Mouse (Mus musculus): Measurements from ENCODE around the gene Nubpl.
"Not testable (repeated sequence)": the region's sequence is repeated elsewhere in the genome, so short reads cannot be mapped to it uniquely, and the experiment has no call there.

Gene Nubpl

GRCm38 (mm10) chr12:52097650-52098070 lies at the start of gene Nubpl:
Gene Nubpl, plus strand, starts transcription at chr12:52097737.
- DNase-seq (ENCODE audit: low read depth): peak; percentile 93

DNA sequence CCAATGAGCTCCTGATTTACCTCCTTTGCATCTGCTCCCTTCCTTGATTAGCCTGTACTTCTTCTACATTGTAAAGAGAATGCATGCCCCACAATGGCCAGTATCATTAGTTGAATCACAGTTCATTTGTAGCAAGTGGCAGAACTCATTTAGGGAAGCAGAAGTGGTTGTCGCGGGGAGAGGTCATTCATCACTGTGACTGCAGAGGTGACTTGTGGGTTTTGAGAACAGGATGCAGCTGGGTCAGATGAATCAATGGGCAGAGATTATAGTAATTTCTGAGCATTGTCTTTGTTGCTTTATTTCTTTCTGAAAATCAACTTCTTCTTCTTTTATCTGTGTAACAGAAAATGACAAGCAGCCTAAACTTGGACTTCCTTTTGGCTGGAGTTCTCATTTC lies 48.2 kb upstream of the Nubpl start:
- peak; percentile 84 for DNase-seq (ENCODE audit: low read depth)

DNA sequence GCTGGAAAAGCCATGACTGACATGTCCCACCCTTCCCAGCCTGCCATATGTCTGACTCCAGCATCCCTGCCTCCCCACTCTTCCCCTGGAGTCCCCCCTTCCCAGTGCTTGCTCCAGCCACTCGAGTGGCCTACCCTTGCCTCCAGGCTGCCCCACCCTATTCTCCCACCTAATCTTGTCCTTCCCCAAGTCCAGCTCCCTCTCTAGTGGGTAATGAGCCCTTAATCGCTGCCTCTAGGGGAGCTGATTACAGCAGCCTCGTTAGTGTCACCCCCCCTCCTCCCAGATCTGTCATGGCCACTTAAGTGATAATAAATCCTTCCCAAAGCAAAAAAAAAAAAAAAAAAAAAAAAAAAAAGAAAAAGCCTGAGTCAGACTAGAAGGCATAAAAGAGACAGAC lies 18.2 kb upstream of the Nubpl start:
- not testable (repeated sequence) for DNase-seq (ENCODE audit: low read depth)

DNA sequence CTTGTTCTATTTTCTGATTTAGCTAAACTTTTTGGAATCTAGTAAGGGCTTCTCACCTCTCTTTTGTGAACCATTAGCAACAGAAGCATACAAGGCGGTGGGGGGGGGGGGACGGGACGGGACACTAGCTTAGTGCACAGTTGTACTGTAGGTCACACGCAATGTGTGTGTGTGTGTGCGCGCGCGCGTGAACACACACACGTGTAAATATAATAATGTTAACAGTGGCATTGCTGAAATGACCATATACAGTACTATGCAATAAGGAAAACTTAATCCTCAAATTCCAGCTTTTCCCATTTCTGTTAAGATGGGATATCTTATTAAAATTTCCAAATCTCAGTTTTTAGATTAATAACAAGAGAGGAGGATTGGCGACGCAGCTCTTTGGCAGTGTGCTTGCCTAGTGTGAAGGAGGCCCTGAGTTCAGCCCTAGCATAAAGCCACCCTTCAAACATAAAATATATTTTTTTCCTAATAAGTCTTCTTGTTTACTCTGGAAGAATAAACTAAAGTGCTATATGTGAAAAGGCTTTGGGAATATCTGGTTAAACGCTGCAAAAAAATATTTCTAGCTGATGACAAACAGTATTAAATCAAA lies 388 bp upstream of the Nubpl start:
- no peak for DNase-seq (ENCODE audit: low read depth)

DNA sequence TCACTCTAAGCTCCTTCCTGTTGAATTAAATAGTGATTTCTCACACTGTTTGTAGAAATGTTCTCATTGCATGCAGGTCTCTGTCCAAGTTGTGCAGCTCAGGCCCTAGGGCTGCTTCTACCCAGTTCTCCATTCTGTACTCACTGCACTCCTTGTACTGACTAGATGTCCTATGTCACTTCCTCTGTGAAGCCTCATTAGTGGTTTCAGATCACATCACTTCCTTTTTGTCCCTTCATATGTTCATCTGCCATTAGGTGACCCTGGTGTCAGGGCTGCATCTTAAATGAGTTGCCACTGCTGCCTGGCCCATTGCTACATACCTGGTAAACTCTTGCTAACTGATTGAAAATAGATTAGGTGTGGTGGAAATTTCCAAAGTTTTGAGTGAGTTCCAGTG lies 22.7 kb downstream of the Nubpl start:
- peak; percentile 15 for DNase-seq (ENCODE audit: low read depth)

DNA sequence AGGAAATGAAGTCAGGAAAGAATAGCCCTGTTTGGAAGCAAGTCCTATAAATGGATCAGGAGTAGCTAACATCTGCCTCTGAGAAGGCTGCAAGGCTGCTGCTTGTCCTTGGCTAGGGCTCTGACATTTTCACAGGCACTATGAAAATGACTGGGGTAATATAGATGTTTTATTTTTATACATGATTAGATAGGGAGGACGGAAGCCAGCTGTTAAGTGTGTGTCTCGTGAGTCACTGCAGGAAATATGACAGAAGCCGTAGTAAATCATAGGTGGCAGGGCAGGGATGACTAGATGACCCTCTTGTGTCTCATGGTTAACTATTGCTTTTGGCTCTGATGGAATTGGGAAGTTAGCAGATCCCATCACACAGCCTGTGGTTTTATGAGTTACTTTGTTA lies 28.9 kb downstream of the Nubpl start:
- peak; percentile 65 for DNase-seq (ENCODE audit: low read depth)

- DNase-seq (ENCODE audit: low read depth): no peak
Measured at GRCm38 (mm10) chr12:52129072-52129471, 31.5 kb downstream of the Nubpl start.

- no peak for DNase-seq (ENCODE audit: low read depth)
Measured at GRCm38 (mm10) chr12:52132256-52132655, 34.7 kb downstream of the Nubpl start.

DNA sequence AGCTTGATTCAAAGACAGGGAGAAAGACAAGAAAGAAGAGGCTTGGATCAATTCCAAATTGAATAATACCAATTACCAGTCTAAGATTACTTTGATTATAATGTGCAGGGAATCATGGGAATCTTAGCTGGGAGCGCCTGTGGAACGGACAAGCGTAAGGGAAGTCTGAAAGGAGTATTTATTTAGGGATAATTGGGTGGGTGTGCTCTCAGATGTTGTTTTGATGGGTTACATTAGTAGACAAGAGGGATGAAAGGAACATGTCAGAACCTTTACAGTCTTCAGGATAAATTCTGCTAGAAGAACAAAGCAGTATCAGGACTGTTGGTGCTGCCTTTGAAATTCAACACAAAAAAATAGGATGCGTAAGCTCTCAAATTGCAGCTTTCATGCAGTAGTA lies 40.8 kb downstream of the Nubpl start:
- no peak for DNase-seq (ENCODE audit: low read depth)

- no peak for DNase-seq (ENCODE audit: low read depth)
Measured at GRCm38 (mm10) chr12:52146639-52147038, 49.1 kb downstream of the Nubpl start.

GRCm38 (mm10) chr12:52149448-52149847 lies 51.9 kb downstream of the Nubpl start:
- no peak for DNase-seq (ENCODE audit: low read depth)

DNA sequence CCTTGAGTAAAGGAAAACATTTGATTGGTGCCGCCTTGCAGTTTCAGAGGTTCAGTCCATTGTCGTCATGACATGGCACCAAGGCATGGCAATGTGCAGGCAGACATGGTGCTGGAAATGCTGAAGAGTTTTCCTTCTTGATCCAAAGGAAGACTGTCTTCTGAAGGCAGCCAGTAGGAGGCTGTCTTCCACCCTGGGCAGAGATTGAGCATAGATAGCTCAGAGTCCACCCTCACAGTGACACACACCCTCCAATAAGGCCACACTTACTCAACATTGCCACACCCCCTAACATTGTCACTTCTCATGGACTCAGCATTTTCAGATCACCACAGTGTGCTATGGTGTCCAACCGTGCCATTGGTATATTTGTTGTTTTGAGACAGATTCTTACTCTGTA lies 54.5 kb downstream of the Nubpl start:
- peak; percentile 11 for DNase-seq (ENCODE audit: low read depth)

DNA sequence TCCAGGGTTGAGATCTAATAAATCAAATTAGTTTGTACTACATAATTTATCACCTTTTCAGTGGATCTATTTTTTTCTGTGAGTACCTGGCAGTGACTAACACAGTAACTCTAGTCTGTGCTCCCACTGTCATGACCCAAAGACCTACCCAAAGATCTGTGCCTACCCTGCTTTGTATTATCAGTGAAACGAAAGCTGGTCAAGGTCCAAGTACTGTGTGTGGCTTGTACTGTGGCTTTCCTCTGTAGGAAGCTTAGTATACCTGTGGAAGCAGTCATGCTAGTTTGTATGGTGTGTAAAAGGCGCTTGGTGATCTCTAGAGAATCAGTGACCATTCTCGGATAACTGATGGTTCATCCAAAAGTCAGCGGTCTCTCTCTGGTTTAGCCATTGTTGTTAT lies 57.4 kb downstream of the Nubpl start:
- DNase-seq (ENCODE audit: low read depth): no peak

- no peak for DNase-seq (ENCODE audit: low read depth)
Measured at GRCm38 (mm10) chr12:52164414-52164813, 66.9 kb downstream of the Nubpl start.

DNA sequence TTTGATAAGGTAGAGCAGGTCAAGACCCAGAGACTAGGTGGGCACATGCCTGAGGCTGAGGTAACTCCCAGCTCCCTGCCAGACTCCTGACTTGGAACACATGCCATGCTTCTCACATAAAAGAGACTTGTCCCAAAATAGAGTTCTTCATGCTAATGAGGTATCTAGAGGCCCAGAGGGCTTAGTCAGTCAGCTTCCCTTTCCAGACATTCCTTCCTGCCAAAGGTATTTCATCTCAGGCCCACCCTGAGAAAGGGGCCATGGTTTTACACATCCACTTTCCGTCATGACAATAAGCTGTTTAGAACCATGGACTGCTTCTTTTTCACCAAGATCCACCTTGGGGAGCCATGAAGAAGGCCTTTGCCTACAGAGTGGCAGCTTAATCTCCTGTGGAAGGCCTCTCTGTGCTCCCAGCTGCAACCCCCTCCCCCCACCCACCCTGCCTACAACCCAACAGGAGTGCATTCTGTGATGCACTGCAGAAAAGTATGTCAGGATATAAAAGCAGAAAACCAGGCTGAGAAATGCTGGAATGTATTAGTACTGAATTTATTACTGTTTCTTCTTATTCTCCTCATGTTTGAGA lies 88.8 kb downstream of the Nubpl start:
- no peak for DNase-seq (ENCODE audit: low read depth)

GRCm38 (mm10) chr12:52186963-52187590 lies 89.5 kb downstream of the Nubpl start:
- no peak for DNase-seq (ENCODE audit: low read depth)

DNA sequence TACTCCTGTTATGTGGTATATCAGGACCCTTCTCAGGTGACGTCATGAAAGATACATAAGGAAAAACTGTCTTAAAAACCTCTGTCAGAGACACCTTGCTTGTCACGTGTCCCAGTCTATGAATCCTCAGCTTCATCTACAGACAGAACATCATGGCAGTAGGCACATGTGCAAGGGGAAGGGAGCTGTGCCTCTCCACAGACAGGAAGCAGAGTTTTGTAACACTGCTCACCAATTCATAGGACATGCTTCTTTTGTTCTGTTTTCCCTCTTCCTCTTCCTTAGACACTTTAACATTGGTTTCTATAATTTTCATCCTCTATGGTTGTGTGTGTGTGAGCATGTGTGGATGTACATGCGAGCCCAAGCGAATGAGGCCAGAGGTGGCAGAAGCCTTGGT lies 100.9 kb downstream of the Nubpl start:
- DNase-seq (ENCODE audit: low read depth): no peak

GRCm38 (mm10) chr12:52209121-52209610 lies 111.6 kb downstream of the Nubpl start:
- no peak for DNase-seq (ENCODE audit: low read depth)

DNA sequence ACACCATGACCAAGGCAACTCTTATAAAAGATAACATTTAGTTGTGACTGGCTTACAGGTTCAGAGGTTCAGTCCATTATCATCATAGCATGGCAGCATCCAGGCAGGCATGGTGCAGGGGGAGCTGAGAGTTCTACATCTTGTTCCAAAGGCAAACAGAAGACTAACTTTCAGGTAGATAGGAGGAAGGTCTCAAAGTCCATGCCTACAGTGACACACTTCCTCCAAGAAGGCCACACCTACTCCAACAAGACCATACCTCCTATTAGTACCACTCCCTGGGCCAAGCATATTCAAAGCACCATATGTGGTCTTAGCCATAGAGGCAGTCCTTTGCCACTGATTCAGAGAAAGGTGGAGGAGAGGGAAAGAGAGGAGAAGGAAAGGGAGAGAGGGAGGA lies 113.6 kb downstream of the Nubpl start:
- DNase-seq (ENCODE audit: low read depth): no peak

GRCm38 (mm10) chr12:52214837-52215236 lies 117.3 kb downstream of the Nubpl start:
- peak; percentile 41 for DNase-seq (ENCODE audit: low read depth)

- no peak for DNase-seq (ENCODE audit: low read depth)
Measured at GRCm38 (mm10) chr12:52224954-52225353, 127.4 kb downstream of the Nubpl start.

DNA sequence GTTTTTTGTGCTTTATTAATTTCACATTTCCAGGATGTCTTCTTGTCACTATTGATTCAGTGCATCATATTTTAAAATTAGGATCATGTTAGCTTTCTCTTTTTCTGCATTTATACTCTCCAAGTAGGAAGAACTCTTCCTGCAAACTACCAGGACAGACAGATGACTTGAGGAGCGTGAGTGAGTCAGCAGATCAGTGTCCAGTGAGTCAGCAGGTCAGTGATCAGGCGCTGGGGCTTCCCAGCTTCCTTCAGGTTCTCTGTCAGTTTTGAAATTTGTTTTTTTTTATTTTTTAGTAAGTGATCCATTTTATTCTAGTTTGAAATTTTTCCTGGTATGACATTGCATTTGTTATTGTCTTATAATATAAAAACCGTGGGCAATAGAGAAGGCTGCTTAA lies 131.2 kb downstream of the Nubpl start:
- peak; percentile 14 for DNase-seq (ENCODE audit: low read depth)

- DNase-seq (ENCODE audit: low read depth): not testable (repeated sequence)
Measured at GRCm38 (mm10) chr12:52231929-52232328, 134.4 kb downstream of the Nubpl start.

DNA sequence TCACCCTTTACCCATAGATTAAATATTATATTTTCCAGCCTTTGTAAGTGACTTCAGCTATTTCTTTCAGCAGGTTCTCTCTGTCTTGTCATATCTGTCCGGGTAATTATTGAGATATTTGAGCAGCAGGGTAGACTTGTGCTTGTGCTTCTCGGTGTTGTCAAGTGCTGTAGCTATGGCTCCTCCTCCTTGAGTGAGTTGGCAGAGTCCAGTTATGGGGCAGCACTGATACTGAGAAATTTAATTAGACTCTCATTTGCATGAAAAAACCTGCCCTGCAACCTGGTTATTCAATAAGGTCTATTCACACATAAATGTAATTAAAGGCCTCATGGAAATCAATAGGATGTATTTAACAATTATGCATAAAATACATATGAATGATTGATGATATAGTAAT lies 145.2 kb downstream of the Nubpl start:
- DNase-seq (ENCODE audit: low read depth): no peak

All from 416B (cell line).